Mouse (Mus musculus): ENCODE results near the gene Icmt.

Icmt gene

GRCm38 (mm10) chr4:152340584-152341284, 43.7 kb downstream of the Icmt start:
- no peak for DNase-seq

- DNase-seq = no peak
Measured at GRCm38 (mm10) chr4:152343296-152343695, 46.3 kb downstream of the Icmt start.

- no peak for DNase-seq
Measured at GRCm38 (mm10) chr4:152344651-152345050, 47.6 kb downstream of the Icmt start.

- no peak for DNase-seq
Measured at GRCm38 (mm10) chr4:152345120-152345889, 48.3 kb downstream of the Icmt start.

GRCm38 (mm10) chr4:152349837-152350381, 52.9 kb downstream of the Icmt start:
- DNase-seq = no peak

GRCm38 (mm10) chr4:152350722-152351421, 53.8 kb downstream of the Icmt start:
- DNase-seq = no peak

- DNase-seq = no peak
Measured at GRCm38 (mm10) chr4:152351422-152352305, 54.6 kb downstream of the Icmt start.

GRCm38 (mm10) chr4:152353886-152354637, 57.0 kb downstream of the Icmt start:
- no peak for DNase-seq

GRCm38 (mm10) chr4:152355672-152356071, 58.6 kb downstream of the Icmt start:
- DNase-seq = no peak

Data from cerebellum, adult 9-10 months (tissue).